In the genomic region with DNA sequence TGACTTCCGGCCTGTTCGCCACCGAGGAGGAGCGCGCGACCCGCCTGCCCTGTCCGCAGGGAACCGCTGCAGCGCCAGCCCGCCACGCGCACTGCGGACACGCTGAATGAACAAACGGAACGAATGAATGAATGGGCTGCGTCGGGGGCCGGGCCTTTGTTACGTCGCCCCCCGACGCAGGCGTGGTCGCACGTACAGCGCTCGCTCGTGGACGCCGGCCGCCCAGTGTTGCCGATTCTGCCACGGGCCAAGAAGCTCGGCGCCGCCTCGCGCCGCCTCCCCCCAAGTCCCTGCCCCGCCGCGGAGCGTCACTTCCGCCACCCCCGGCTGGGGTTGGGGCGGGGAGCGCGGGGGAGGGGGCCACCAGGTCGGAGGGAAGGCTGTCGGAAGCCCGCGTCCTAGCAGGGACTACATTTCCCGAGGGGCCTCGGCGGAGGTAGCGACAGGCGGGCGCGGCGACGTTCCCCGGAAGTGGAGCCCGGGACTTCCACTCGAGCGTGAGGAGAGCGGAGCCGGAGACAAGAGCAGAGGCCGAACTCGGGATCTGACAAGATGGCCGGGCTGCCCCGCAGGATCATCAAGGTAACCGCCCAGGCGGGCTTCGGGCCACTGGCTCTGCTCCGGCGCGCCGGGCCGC, we compare ENCODE assay signal across 7 mouse cellular contexts. TPM values are rescaled to one million over a fixed set of nuclear protein-coding genes. Genes with fewer than 3 reads are reported as not detected.
DNase-seq lines count a peak whose midpoint lies in the region; ATAC-seq lines count a peak whose summit lies in the region.

Gene Ube2n, plus strand, starts transcription at position 490 of the 637 bp plus-strand sequence.

- H3K4me1 ChIP-seq in embryonic facial prominence, embryonic 12.5 days: peaks cover 16% of the 10 kb centered on the region
- peaks cover 3% of the 10 kb centered on the region; the same call in 1 of the 2 replicates for H3K4me1 ChIP-seq in limb, embryonic 11.5 days (ENCODE audit: control insufficient read depth, insufficient read depth, low read length)
- H3K4me1 ChIP-seq in midbrain, embryonic 14.5 days (ENCODE audit: control insufficient read depth, insufficient read depth, low read length): peaks cover 10% of the 10 kb centered on the region

- peak; percentile 98 for DNase-seq in adrenal gland, postnatal 25 days
- DNase-seq in heart, adult 11 months: peak; percentile 100
- peak; percentile 96 for DNase-seq in kidney, adult 18-20 months
- peak; percentile 98 for DNase-seq in limb, embryonic 11.5 days (ENCODE audit: low spot score)
- DNase-seq in midbrain, embryonic 14.5 days: peak; percentile 99
- DNase-seq in spleen, adult 18-20 months: peak; percentile 94 to 98

- H3K4me3 ChIP-seq in embryonic facial prominence, embryonic 12.5 days: peak within 1 kb of the TSS; percentile 96
- H3K4me3 ChIP-seq in limb, embryonic 11.5 days (ENCODE audit: low read depth, low read length): peak within 1 kb of the TSS; percentile 99
- H3K4me3 ChIP-seq in midbrain, embryonic 14.5 days (replicated peaks; ENCODE audit: low read depth, low read length): peak within 1 kb of the TSS; percentile 98

- H3K9ac ChIP-seq in embryonic facial prominence, embryonic 12.5 days: peak within 1 kb of the TSS; percentile 98
- peak within 1 kb of the TSS; percentile 89 for H3K9ac ChIP-seq in limb, embryonic 11.5 days (ENCODE audit: low read length)
- peak within 1 kb of the TSS; percentile 96 for H3K9ac ChIP-seq in midbrain, embryonic 14.5 days (replicated peaks; ENCODE audit: low read length)

- under 1% methylated on average over 81 of the region's 81 CpGs for WGBS in embryonic facial prominence, embryonic 12.5 days
- under 1% methylated on average over 80 of the region's 81 CpGs for WGBS in limb, embryonic 11.5 days
- WGBS in midbrain, embryonic 14.5 days: under 1% methylated on average over 77 of the region's 81 CpGs

- peaks cover 3% of the 10 kb centered on the region; the same call in 1 of the 2 replicates for H3K36me3 ChIP-seq in embryonic facial prominence, embryonic 12.5 days
- no peaks in the 10 kb centered on the region for H3K36me3 ChIP-seq in limb, embryonic 11.5 days (ENCODE audit: control insufficient read depth, insufficient read depth, low read length)
- H3K36me3 ChIP-seq in midbrain, embryonic 14.5 days (ENCODE audit: control insufficient read depth, insufficient read depth, low read length): no peaks in the 10 kb centered on the region

- peak; percentile 94 for ATAC-seq in embryonic facial prominence, embryonic 12.5 days (ENCODE audit: insufficient number of reproducible peaks, insufficient read depth, low FRiP score, low TSS enrichment)
- ATAC-seq in limb, embryonic 11.5 days (ENCODE audit: insufficient number of reproducible peaks, low FRiP score, low TSS enrichment, low read depth): peak; percentile 96
- ATAC-seq in midbrain, embryonic 14.5 days (ENCODE audit: low FRiP score, low TSS enrichment): peak; percentile 98

- H3K9me3 ChIP-seq in embryonic facial prominence, embryonic 12.5 days: no peaks in the 10 kb centered on the region; the same call in 1 of the 2 replicates
- H3K9me3 ChIP-seq in limb, embryonic 11.5 days (ENCODE audit: control insufficient read depth, low read length): no peaks in the 10 kb centered on the region
- no peaks in the 10 kb centered on the region for H3K9me3 ChIP-seq in midbrain, embryonic 14.5 days (ENCODE audit: control insufficient read depth, low read length)

- H3K27me3 ChIP-seq in embryonic facial prominence, embryonic 12.5 days: no peaks in the 10 kb centered on the region
- no peaks in the 10 kb centered on the region for H3K27me3 ChIP-seq in limb, embryonic 11.5 days (ENCODE audit: control insufficient read depth, insufficient read depth, low read length)
- H3K27me3 ChIP-seq in midbrain, embryonic 14.5 days (ENCODE audit: control insufficient read depth, insufficient read depth, low read length): no peaks in the 10 kb centered on the region

- peak within 1 kb of the TSS; percentile 98 for H3K27ac ChIP-seq in embryonic facial prominence, embryonic 12.5 days
- peak within 1 kb of the TSS; percentile 86 for H3K27ac ChIP-seq in limb, embryonic 11.5 days (replicated peaks; ENCODE audit: low read depth, low read length)
- H3K27ac ChIP-seq in midbrain, embryonic 14.5 days (replicated peaks; ENCODE audit: low read depth, low read length): peak within 1 kb of the TSS; percentile 96

- peak within 1 kb of the TSS; percentile 61 for H3K4me2 ChIP-seq in embryonic facial prominence, embryonic 12.5 days (replicated peaks)
- peak within 1 kb of the TSS; percentile 67 for H3K4me2 ChIP-seq in limb, embryonic 11.5 days (ENCODE audit: low read depth, severe bottlenecking)
- peak within 1 kb of the TSS; percentile 78 for H3K4me2 ChIP-seq in midbrain, embryonic 14.5 days (ENCODE audit: low read length)

RNA-seq across cellular contexts. Expression of gene Ube2n, which starts in this region (rescaled TPM):
- total RNA-seq in adrenal gland, postnatal 25 days (2021): 131 and 145 TPM in 2 replicates
- polyA plus RNA-seq in embryonic facial prominence, embryonic 12.5 days (2016; fragmentation: Nextera tagmentation; extraction: Ambion mirVana): 331 and 336 TPM in 2 replicates
- 424 and 436 TPM in 2 replicates for polyA plus RNA-seq in limb, embryonic 11.5 days (2014; fragmentation: Nextera tagmentation; extraction: Ambion mirVana)
- polyA plus RNA-seq in midbrain, embryonic 14.5 days (2014; fragmentation: Nextera tagmentation; extraction: Ambion mirVana): 341 and 383 TPM in 2 replicates

Comparison
In these comparisons a context has a peak if more than half of its experiments do, and no peak if none do; other contexts are left out.
1. Peak in every context shown above with its lines: DNase-seq, ATAC-seq, H3K4me3 ChIP-seq and H3K27ac ChIP-seq.